Mouse (Mus musculus): ENCODE measurements around the gene Arrdc1.

Gene Arrdc1

GRCm38 (mm10) chr2:24912589-24912988 lies 22.5 kb downstream of the Arrdc1 start:
- H3K4me1 ChIP-seq (replicated peaks; ENCODE audit: low read depth, low read length) = peaks cover 69% of the 10 kb centered on the region
- no peak for TF ChIP-seq POU5F1 (IDR thresholded peaks at IDR 0.05; ENCODE audit: borderline replicate concordance, low read length)
- no peak for TF ChIP-seq NANOG (IDR thresholded peaks at IDR 0.05; ENCODE audit: borderline replicate concordance, low read length)
- TF ChIP-seq CTCF (conservative IDR thresholded peaks at IDR 0.05; ENCODE audit: low read length) = no peak
- peaks cover 21% of the 10 kb centered on the region for H3K27me3 ChIP-seq (ENCODE audit: insufficient read depth, low read length)
- H3K36me3 ChIP-seq (ENCODE audit: insufficient read depth, low read length) = peaks cover 18% of the 10 kb centered on the region; the same call in 1 of the 2 replicates
- H3K9me3 ChIP-seq (ENCODE audit: low read length) = no peaks in the 10 kb centered on the region
- H3K4me3 ChIP-seq (replicated peaks; ENCODE audit: low read length) = no peak overlapping the region

GRCm38 (mm10) chr2:24912189-24912588 lies 22.9 kb downstream of the Arrdc1 start:
- Histone ChIP-seq H3K36me3 (ENCODE audit: insufficient read depth, low read length) (peaks cover 15% of the 10 kb centered on the region; the same call in 1 of the 2 replicates), H3K9me3 (ENCODE audit: low read length) (no peaks in the 10 kb centered on the region), H3K4me3 (replicated peaks; ENCODE audit: low read length) (no peak overlapping the region), H3K4me1 (replicated peaks; ENCODE audit: low read depth, low read length) (peaks cover 65% of the 10 kb centered on the region), H3K27me3 (ENCODE audit: insufficient read depth, low read length) (peaks cover 17% of the 10 kb centered on the region; the same call in 1 of the 2 replicates)
- TF ChIP-seq NANOG (IDR thresholded peaks at IDR 0.05; ENCODE audit: borderline replicate concordance, low read length) = peak; percentile 96
- TF ChIP-seq POU5F1 (IDR thresholded peaks at IDR 0.05; ENCODE audit: borderline replicate concordance, low read length) = peak; percentile 98
- TF ChIP-seq CTCF (conservative IDR thresholded peaks at IDR 0.05; ENCODE audit: low read length) = no peak

- H3K27me3 ChIP-seq (ENCODE audit: insufficient read depth, low read length) = peaks cover 16% of the 10 kb centered on the region; the same call in 1 of the 2 replicates
- TF ChIP-seq POU5F1 (IDR thresholded peaks at IDR 0.05; ENCODE audit: borderline replicate concordance, low read length) (peak; percentile 41; the same call in 1 of the 2 replicates), CTCF (conservative IDR thresholded peaks at IDR 0.05; ENCODE audit: low read length) (no peak)
- 0 out of 2 replicates have a peak, but pooled peaks cover 11% of the 10 kb centered on the region for H3K36me3 ChIP-seq (ENCODE audit: insufficient read depth, low read length)
Measured at GRCm38 (mm10) chr2:24910481-24910880, 24.6 kb downstream of the Arrdc1 start.

DNA sequence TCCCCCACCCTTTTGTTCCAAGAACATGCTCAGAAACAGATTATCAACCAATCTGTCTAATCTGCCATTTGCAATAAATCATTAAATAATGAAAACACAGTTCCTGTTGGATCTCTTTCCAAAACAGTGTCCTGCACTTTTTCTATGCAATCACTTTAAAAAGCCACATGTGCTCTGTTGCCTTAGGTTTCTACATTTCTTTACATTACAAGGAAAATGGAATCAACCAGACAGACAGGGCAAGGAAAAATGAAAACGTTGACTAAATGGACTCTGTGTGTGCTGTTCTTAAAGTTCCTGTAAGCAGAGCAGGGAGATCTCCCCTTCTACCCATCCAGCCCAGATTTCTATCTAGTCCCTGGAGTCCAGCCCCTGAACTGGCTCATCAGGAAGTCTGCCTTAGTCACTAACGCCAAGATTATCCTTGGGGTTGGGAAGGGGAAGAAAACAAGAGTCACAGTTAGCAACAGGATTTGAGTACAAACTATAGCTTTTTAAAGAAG lies 29.3 kb downstream of the Arrdc1 start:
- peaks cover 10% of the 10 kb centered on the region; the same call in 1 of the 2 replicates for H3K27me3 ChIP-seq (ENCODE audit: insufficient read depth, low read length)
- H3K36me3 ChIP-seq (ENCODE audit: insufficient read depth, low read length) = 0 out of 2 replicates have a peak, but pooled peaks cover 11% of the 10 kb centered on the region
- H3K9me3 ChIP-seq (ENCODE audit: low read length) = no peaks in the 10 kb centered on the region

More at GRCm38 (mm10) chr2:24910481-24910880, 24.6 kb downstream of the Arrdc1 start:
- Histone ChIP-seq H3K9me3 (ENCODE audit: low read length) (no peaks in the 10 kb centered on the region), H3K4me1 (replicated peaks; ENCODE audit: low read depth, low read length) (peaks cover 72% of the 10 kb centered on the region), H3K4me3 (replicated peaks; ENCODE audit: low read length) (no peak overlapping the region)

GRCm38 (mm10) chr2:24904823-24905652 lies 30.0 kb downstream of the Arrdc1 start:
- TF ChIP-seq POU5F1 (IDR thresholded peaks at IDR 0.05; ENCODE audit: borderline replicate concordance, low read length) (no peak), NANOG (IDR thresholded peaks at IDR 0.05; ENCODE audit: borderline replicate concordance, low read length) (no peak), CTCF (conservative IDR thresholded peaks at IDR 0.05; ENCODE audit: low read length) (no peak)
- Histone ChIP-seq H3K4me1 (replicated peaks; ENCODE audit: low read depth, low read length) (peaks cover 58% of the 10 kb centered on the region), H3K36me3 (ENCODE audit: insufficient read depth, low read length) (0 out of 2 replicates have a peak, but pooled peaks cover 12% of the 10 kb centered on the region)

More for the DNA sequence above, 29.3 kb downstream of the Arrdc1 start:
- TF ChIP-seq CTCF (conservative IDR thresholded peaks at IDR 0.05; ENCODE audit: low read length) = no peak
- TF ChIP-seq NANOG (IDR thresholded peaks at IDR 0.05; ENCODE audit: borderline replicate concordance, low read length) = no peak
- no peak for TF ChIP-seq POU5F1 (IDR thresholded peaks at IDR 0.05; ENCODE audit: borderline replicate concordance, low read length)
- H3K4me3 ChIP-seq (replicated peaks; ENCODE audit: low read length) = no peak overlapping the region
- peaks cover 64% of the 10 kb centered on the region for H3K4me1 ChIP-seq (replicated peaks; ENCODE audit: low read depth, low read length)

GRCm38 (mm10) chr2:24902999-24903398 lies 32.1 kb downstream of the Arrdc1 start:
- TF ChIP-seq CTCF (conservative IDR thresholded peaks at IDR 0.05; ENCODE audit: low read length) = no peak
- TF ChIP-seq NANOG (IDR thresholded peaks at IDR 0.05; ENCODE audit: borderline replicate concordance, low read length) = no peak
- no peak for TF ChIP-seq POU5F1 (IDR thresholded peaks at IDR 0.05; ENCODE audit: borderline replicate concordance, low read length)
- Histone ChIP-seq H3K4me1 (replicated peaks; ENCODE audit: low read depth, low read length) (peaks cover 44% of the 10 kb centered on the region), H3K36me3 (ENCODE audit: insufficient read depth, low read length) (peaks cover 23% of the 10 kb centered on the region), H3K9me3 (ENCODE audit: low read length) (no peaks in the 10 kb centered on the region), H3K27me3 (ENCODE audit: insufficient read depth, low read length) (no peaks in the 10 kb centered on the region), H3K4me3 (replicated peaks; ENCODE audit: low read length) (no peak overlapping the region)

More at GRCm38 (mm10) chr2:24904823-24905652, 30.0 kb downstream of the Arrdc1 start:
- H3K9me3 ChIP-seq (ENCODE audit: low read length) = no peaks in the 10 kb centered on the region
- H3K4me3 ChIP-seq (replicated peaks; ENCODE audit: low read length) = no peak overlapping the region
- peaks cover 3% of the 10 kb centered on the region; the same call in 1 of the 2 replicates for H3K27me3 ChIP-seq (ENCODE audit: insufficient read depth, low read length)

DNA sequence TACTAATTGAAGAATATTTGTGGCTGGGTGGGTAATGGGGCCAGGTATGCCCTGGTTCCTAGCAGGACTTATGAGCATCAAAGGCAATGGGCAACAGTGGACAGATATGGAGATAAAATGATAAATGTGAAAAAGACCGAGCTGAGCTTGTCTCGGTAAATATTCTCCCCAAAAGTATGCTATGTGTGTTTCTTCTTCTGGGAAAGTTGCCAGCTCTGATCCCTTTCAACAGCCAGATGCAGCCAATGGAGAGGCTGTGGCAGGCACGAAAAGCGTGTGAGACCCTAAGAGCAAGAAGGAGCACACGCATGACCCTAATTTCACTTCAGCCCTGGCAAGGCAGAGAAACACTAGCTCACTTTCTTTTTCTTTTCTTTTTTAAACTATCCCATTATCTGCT lies 34.0 kb downstream of the Arrdc1 start:
- no peaks in the 10 kb centered on the region for H3K9me3 ChIP-seq (ENCODE audit: low read length)
- peaks cover 37% of the 10 kb centered on the region for H3K4me1 ChIP-seq (replicated peaks; ENCODE audit: low read depth, low read length)
- peaks cover 36% of the 10 kb centered on the region for H3K36me3 ChIP-seq (ENCODE audit: insufficient read depth, low read length)
- no peaks in the 10 kb centered on the region for H3K27me3 ChIP-seq (ENCODE audit: insufficient read depth, low read length)
- TF ChIP-seq NANOG (IDR thresholded peaks at IDR 0.05; ENCODE audit: borderline replicate concordance, low read length) = no peak
- no peak for TF ChIP-seq CTCF (conservative IDR thresholded peaks at IDR 0.05; ENCODE audit: low read length)
- TF ChIP-seq POU5F1 (IDR thresholded peaks at IDR 0.05; ENCODE audit: borderline replicate concordance, low read length) = no peak
- H3K4me3 ChIP-seq (replicated peaks; ENCODE audit: low read length) = no peak overlapping the region

DNA sequence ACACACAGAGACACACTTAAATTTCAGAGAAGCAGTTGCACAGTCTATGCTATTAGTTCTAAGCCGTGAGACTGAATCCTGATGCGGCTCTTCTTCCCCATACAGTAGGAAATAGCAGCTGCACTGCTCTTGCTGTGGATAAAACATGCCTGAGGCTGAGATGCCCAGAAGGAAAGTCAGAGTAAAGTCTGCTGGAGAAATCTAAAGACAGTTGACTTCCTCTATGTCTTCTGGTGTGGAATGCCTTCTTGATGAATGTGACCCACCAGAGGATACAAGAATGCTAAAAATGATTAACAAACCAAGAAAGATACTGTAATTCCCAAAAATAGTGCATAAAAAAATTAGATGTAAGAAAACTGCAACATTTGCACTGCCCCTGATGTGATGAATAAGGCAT lies 35.8 kb downstream of the Arrdc1 start:
- Histone ChIP-seq H3K4me1 (replicated peaks; ENCODE audit: low read depth, low read length) (peaks cover 19% of the 10 kb centered on the region), H3K36me3 (ENCODE audit: insufficient read depth, low read length) (peaks cover 36% of the 10 kb centered on the region), H3K9me3 (ENCODE audit: low read length) (no peaks in the 10 kb centered on the region), H3K27me3 (ENCODE audit: insufficient read depth, low read length) (no peaks in the 10 kb centered on the region), H3K4me3 (replicated peaks; ENCODE audit: low read length) (no peak overlapping the region)
- TF ChIP-seq CTCF (conservative IDR thresholded peaks at IDR 0.05; ENCODE audit: low read length) (no peak), POU5F1 (IDR thresholded peaks at IDR 0.05; ENCODE audit: borderline replicate concordance, low read length) (no peak), NANOG (IDR thresholded peaks at IDR 0.05; ENCODE audit: borderline replicate concordance, low read length) (no peak)
